16 mouse cellular contexts compared by ENCODE assay signal in the genomic region with DNA sequence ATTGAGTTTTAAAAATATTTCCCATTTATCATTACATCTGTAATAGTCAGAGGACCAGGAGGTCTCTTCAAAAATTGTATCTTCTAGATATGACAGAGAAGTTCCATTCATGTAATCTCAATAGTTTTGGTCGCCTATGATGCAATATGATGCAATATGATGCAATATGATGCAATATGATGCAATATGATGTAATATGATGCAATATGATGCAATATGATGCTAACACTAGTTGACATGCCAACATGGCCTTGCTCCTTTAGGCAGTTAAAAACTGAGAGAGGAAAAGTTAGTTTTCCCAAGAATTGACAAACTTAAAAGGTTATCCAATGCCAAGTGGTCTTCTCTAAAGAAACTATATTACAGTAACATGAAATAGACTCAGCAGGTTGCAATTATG.
"Had no signal": no experiment of that assay in that cellular context is flagged by ENCODE, and none has a peak within 500 bp of the region (broad histone marks: within the 10 kb centered on the region; RNA-seq: fewer than 3 reads in every experiment).

No protein-coding gene starts in this region.

- H3K4me3 ChIP-seq: liver, embryonic 13.5 days; neural tube, embryonic 12.5 days; neural tube, embryonic 15.5 days; stomach, embryonic 15.5 days had no signal

- H3K27me3 ChIP-seq: liver, embryonic 13.5 days; neural tube, embryonic 12.5 days; neural tube, embryonic 15.5 days; stomach, embryonic 15.5 days had no signal

- ATAC-seq: intestine, postnatal 0 days; lung, postnatal 0 days had no signal

- H3K36me3 ChIP-seq: liver, embryonic 13.5 days; neural tube, embryonic 12.5 days; neural tube, embryonic 15.5 days; stomach, embryonic 15.5 days had no signal

- DNase-seq: kidney, adult 9 months; kidney, postnatal 14 days; kidney, postnatal 4 days; liver, embryonic 13.5 days; lung, embryonic 14.5 days; midbrain, embryonic 14.5 days; right cerebral cortex, adult 18-20 months; right cerebral cortex, postnatal 14 days; right cerebral cortex, postnatal 4 days; thymus, adult 18-20 months; thymus, postnatal 36 days had no signal
